Mouse (Mus musculus): ENCODE measurements around the gene 1700122O11Rik. TPM values are rescaled to one million over a fixed set of nuclear protein-coding genes. Genes with fewer than 3 reads are reported as not detected.

The 1700122O11Rik gene
- polyA plus RNA-seq, 1 experiment from 2014 or later, result not detected

Other genes with a start within 250 kb of the 1700122O11Rik start
- gene Mdfi, start 203.6 kb downstream of the 1700122O11Rik start, polyA plus RNA-seq (2014; fragmentation: Nextera tagmentation; extraction: Ambion mirVana), result 8.3 and 8.4 TPM in 2 replicates
- gene Foxp4, start 113.6 kb downstream of the 1700122O11Rik start, polyA plus RNA-seq (2014; fragmentation: Nextera tagmentation; extraction: Ambion mirVana), result 40.6 and 40.9 TPM in 2 replicates
- not detected in 2 replicates for gene 1700067P10Rik, start 51.0 kb upstream of the 1700122O11Rik start, polyA plus RNA-seq (2014; fragmentation: Nextera tagmentation; extraction: Ambion mirVana)
- not detected in 2 replicates for gene 9830107B12Rik, start 108.0 kb upstream of the 1700122O11Rik start, polyA plus RNA-seq (2014; fragmentation: Nextera tagmentation; extraction: Ambion mirVana)
- 0.32 TPM in 1 of 2 replicates, not detected in the other for gene A530064D06Rik, start 129.0 kb upstream of the 1700122O11Rik start, polyA plus RNA-seq (2014; fragmentation: Nextera tagmentation; extraction: Ambion mirVana)
- not detected in 2 replicates for gene Trem1, start 194.5 kb upstream of the 1700122O11Rik start, polyA plus RNA-seq (2014; fragmentation: Nextera tagmentation; extraction: Ambion mirVana)
- not detected in 2 replicates for gene Trem3, start 209.5 kb upstream of the 1700122O11Rik start, polyA plus RNA-seq (2014; fragmentation: Nextera tagmentation; extraction: Ambion mirVana)
- not detected in 2 replicates for gene Treml4, start 226.0 kb upstream of the 1700122O11Rik start, polyA plus RNA-seq (2014; fragmentation: Nextera tagmentation; extraction: Ambion mirVana)